Mouse (Mus musculus) olfactory bulb, adult 2 months (tissue): Measurements from ENCODE around the gene Scnn1a.

Source experiments
- CTCF ChIP-seq: fragments of 200-500 bp; IDR thresholded peaks from 2 replicates; pipeline ENCODE4 v1.5.1; 2012; ENCODE audit warnings: low read depth, mild to moderate bottlenecking, low read length, moderate library complexity; ENCODE audit not compliant: insufficient read depth
- POLR2A ChIP-seq: fragments of 200-500 bp; IDR thresholded peaks from 2 replicates; pipeline ENCODE4 v1.6.1; 2012; ENCODE audit warnings: mild to moderate bottlenecking, low read depth, low read length, moderate library complexity; ENCODE audit not compliant: insufficient read depth

- no peak for TF ChIP-seq CTCF
- TF ChIP-seq POLR2A = no peak
These were observed 26.4 kb upstream of the Scnn1a start for GRCm38 (mm10) chr6:125294049-125294448.
